Comparison of ENCODE assay signal across 9 mouse cellular contexts in the genomic region with DNA sequence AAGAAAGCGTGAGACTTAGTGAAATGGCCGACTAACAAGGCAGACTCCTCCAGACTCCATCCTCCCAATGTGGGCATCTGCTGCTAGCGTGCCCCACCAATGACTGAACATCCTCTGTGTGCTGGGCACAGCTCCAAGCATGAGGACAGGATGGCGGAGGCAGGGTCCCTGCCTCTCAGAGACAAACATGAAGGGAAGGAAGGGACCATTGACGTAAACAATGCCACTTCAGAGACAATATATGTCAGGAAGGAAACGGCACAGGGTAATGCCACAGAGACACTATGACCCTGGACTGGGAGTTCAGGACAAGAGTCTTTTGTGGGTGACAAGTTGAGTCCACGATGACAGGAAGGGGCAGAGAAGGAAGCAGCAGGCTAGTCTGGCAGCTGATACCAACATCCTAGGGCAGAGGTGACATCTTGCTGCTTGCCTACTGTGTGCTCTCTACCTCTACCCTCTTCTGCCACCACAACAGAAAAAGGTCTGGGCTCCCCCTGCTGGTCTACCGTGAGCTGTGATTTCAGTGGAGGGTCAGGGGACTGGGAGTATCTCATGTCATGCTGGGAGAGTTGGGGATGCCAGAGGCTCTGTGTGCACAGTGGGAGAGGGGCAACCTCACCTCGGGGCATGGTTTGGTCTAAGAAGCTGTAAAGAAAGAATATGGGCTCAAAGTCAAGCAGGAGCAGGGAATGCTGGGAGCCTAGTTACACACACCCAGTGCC. TPM values are rescaled to one million over a fixed set of nuclear protein-coding genes. Genes with fewer than 3 reads are reported as not detected.
DNase-seq lines count a peak whose midpoint lies in the region; ATAC-seq lines count a peak whose summit lies in the region.
"Had no signal": no experiment of that assay in that cellular context is flagged by ENCODE, and none has a peak within 500 bp of the region (broad histone marks: within the 10 kb centered on the region; RNA-seq: fewer than 3 reads in every experiment).

No protein-coding gene starts in this region.

- no peak overlapping the region for H3K4me2 ChIP-seq in embryonic facial prominence, embryonic 14.5 days (ENCODE audit: low read depth, low read length)

- H3K9ac ChIP-seq in embryonic facial prominence, embryonic 14.5 days (ENCODE audit: low read depth, low read length), result no peak overlapping the region

- peak overlapping the region; percentile 44; the same call in 1 of the 2 replicates for H3K27ac ChIP-seq in embryonic facial prominence, embryonic 14.5 days (replicated peaks; ENCODE audit: low read depth, low read length)

- no peaks in the 10 kb centered on the region for H3K27me3 ChIP-seq in embryonic facial prominence, embryonic 14.5 days (replicated peaks; ENCODE audit: control insufficient read depth, insufficient read depth, low read length)

- ATAC-seq in embryonic facial prominence, embryonic 14.5 days (ENCODE audit: low read depth), result no peak
- no peak for ATAC-seq in activated CD4-positive, CD25-positive, alpha-beta regulatory T cell, adult 4 months

- DNase-seq in embryo, embryonic 10.5 days (ENCODE audit: low spot score), result peak; percentile 37
- DNase-seq in embryo, embryonic 9.5 days (ENCODE audit: extremely low spot score), result no peak
- peak; percentile 65 for DNase-seq in testis, postnatal 10 days (ENCODE audit: low spot score)
- no peak for DNase-seq in testis, postnatal 14 days (ENCODE audit: low spot score)
- peak; percentile 40 for DNase-seq in embryonic facial prominence, embryonic 14.5 days (ENCODE audit: low spot score)
- DNase-seq in layer of hippocampus, adult 9-11 months, result peak; percentile 57
- DNase-seq in retina, embryonic 14.5 days (ENCODE audit: low spot score), result peak; percentile 67

- WGBS in embryonic facial prominence, embryonic 14.5 days, result 47% methylated on average over 9 of the region's 9 CpGs

- H3K4me3 ChIP-seq in embryonic facial prominence, embryonic 14.5 days (ENCODE audit: low read depth, low read length), result no peak overlapping the region
- H3K4me3 ChIP-seq: myocyte had no signal

- H3K4me1 ChIP-seq in embryonic facial prominence, embryonic 14.5 days (ENCODE audit: control insufficient read depth, insufficient read depth, low read length), result peaks cover 5% of the 10 kb centered on the region; the same call in 1 of the 2 replicates

- no peaks in the 10 kb centered on the region for H3K36me3 ChIP-seq in embryonic facial prominence, embryonic 14.5 days (ENCODE audit: control insufficient read depth, insufficient read depth, low read length)

- no peaks in the 10 kb centered on the region for H3K9me3 ChIP-seq in embryonic facial prominence, embryonic 14.5 days (ENCODE audit: control insufficient read depth, low read length)

RNA-seq across cellular contexts. Expression of a gene that starts 43.9 kb away (rescaled TPM):
- 0.85 and 1.0 TPM in 2 replicates for polyA plus RNA-seq in embryonic facial prominence, embryonic 14.5 days (2014; fragmentation: Nextera tagmentation; extraction: Ambion mirVana)
- under 1 TPM; 0.33 to 0.57 TPM for polyA plus RNA-seq in activated CD4-positive, CD25-positive, alpha-beta regulatory T cell, adult 4 months (2017; shearing (Covaris generic))

Comparison
In these comparisons a context has a peak if more than half of its experiments do, and no peak if none do; other contexts are left out.
1. DNase-seq: peak in embryo, embryonic 10.5 days (single experiment), testis, postnatal 10 days (single experiment), embryonic facial prominence, embryonic 14.5 days (single experiment), layer of hippocampus, adult 9-11 months (single experiment) and retina, embryonic 14.5 days (single experiment); none in embryo, embryonic 9.5 days (single experiment) and testis, postnatal 14 days (single experiment).